Mouse (Mus musculus) embryonic facial prominence, embryonic 13.5 days (tissue): ENCODE data around the gene Gmfg. TPM values are rescaled to one million over a fixed set of nuclear protein-coding genes. Genes with fewer than 3 reads are reported as not detected.

Experiments used
- ATAC-seq: fragments of 200-750 bp; cut with Nextera tagmentation; 2 replicates; pipeline ENCODE4 v1.8.0; 2017; ENCODE audit warnings: low read depth; ENCODE audit not compliant: insufficient number of reproducible peaks, insufficient read depth, low FRiP score, low TSS enrichment
- H3K27ac ChIP-seq: fragments of 300-500 bp; sonication (generic); 2 replicates; pipeline ENCODE4 v1.5.1; 2015; ENCODE audit warnings: moderate library complexity, mild to moderate bottlenecking, inconsistent platforms
- H3K27me3 ChIP-seq: fragments of 300-500 bp; sonication (generic); 2 replicates; pipeline ENCODE4 v1.6.1; 2015; ENCODE audit warnings: mild to moderate bottlenecking, inconsistent platforms
- H3K36me3 ChIP-seq: fragments of 300-500 bp; sonication (generic); 2 replicates; pipeline ENCODE4 v1.6.1; 2015; ENCODE audit warnings: mild to moderate bottlenecking, inconsistent platforms
- H3K4me1 ChIP-seq: fragments of 300-500 bp; sonication (generic); 2 replicates; pipeline ENCODE4 v1.6.1; 2015; ENCODE audit warnings: inconsistent platforms
- H3K4me2 ChIP-seq: fragments of 300-500 bp; sonication (generic); 2 replicates; pipeline ENCODE4 v1.6.1; 2015; ENCODE audit warnings: moderate library complexity, mild to moderate bottlenecking, inconsistent platforms
- H3K4me3 ChIP-seq: fragments of 300-500 bp; sonication (generic); 2 replicates; pipeline ENCODE4 v1.5.1; 2015; ENCODE audit warnings: mild to moderate bottlenecking, inconsistent platforms
- H3K9ac ChIP-seq: fragments of 300-500 bp; sonication (generic); 2 replicates; pipeline ENCODE4 v1.6.1; 2015; ENCODE audit warnings: mild to moderate bottlenecking, inconsistent platforms
- H3K9me3 ChIP-seq: fragments of 300-500 bp; sonication (generic); 2 replicates; pipeline ENCODE4 v1.6.1; 2016; ENCODE audit warnings: inconsistent platforms
- WGBS: fragments of 180-500 bp; shearing (Covaris S2); methylation state at CpG from one replicate; pipeline ENCODE4 v1.1.7; 2015; ENCODE audit warnings: mixed read lengths; 5-methylcytosine and 5-hydroxymethylcytosine counted together
- polyA plus RNA-seq: library from polyadenylated mRNA; unstranded; fragments of >200 nt; fragmentation: Nextera tagmentation; extraction: Ambion mirVana; gene quantifications from 2 replicates; pipeline ENCODE4 v1.2.1, GENCODE M21; 2015

Gene Gmfg
- polyA plus RNA-seq, 1 experiment from 2014 or later, result 9.9 TPM

DNA sequence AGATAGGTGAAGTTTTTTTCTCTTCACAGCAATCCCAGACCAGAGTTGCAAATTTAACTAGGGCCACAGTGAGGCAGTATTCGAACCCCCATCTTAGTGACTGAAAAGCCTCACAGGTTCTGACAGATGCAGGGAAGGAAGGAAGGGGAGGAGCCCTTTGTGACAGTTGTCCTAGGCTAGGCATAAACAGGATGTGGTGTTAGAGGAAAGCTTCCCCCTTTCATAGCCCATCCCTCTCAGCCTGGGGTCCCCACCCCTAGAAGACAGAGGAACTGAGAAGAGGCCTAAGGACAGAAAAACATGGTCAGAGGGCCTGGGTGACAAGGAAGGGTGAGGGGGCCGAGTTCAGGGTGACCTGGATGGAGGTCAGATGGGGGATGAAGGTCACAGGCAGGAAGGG lies 3.5 kb downstream of the Gmfg start:
- Histone ChIP-seq H3K4me3 (no peak overlapping the region), H3K4me2 (no peak overlapping the region), H3K9ac (no peak overlapping the region), H3K9me3 (no peaks in the 10 kb centered on the region), H3K27ac (no peak overlapping the region), H3K4me1 (peaks cover 5% of the 10 kb centered on the region; the same call in 1 of the 2 replicates), H3K27me3 (peaks cover 5% of the 10 kb centered on the region), H3K36me3 (no peaks in the 10 kb centered on the region)
- no peak for ATAC-seq
- WGBS, result 44% methylated on average over 2 of the region's 2 CpGs

DNA sequence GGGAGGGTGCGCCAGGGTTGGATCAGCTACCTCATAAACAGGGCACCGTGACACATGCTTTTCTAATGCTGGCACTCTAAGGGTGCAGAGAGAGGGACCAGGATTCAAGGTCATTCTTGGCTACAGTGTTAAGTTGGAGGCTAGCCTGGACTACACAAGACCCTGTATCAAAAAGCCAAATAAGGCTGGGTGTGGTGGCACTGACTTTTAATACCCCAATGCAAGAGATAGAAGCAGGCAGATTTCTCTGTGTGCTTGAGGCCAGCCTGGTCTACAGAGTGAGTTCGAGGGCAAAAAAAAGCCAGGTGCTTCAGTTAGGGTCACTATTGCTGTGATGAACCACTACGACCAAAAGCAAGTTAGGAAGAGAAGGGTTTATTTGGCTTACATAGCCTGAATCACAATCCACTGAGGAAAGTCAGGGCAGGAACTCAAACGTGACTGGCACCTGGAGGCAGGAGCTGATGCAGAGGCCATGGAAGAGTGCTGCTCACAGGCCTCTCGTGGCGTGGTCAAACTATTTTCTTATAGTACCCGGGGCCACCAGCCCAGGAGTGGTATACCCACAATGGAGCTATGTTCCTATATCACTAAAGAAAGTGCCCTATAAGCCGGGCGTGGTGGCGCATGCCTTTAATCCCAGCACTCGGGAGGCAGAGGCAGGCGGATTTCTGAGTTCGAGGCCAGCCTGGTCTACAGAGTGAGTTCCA lies 4.7 kb downstream of the Gmfg start:
- ATAC-seq, result no peak
- Histone ChIP-seq H3K4me1 (peaks cover 5% of the 10 kb centered on the region; the same call in 1 of the 2 replicates), H3K4me2 (no peak overlapping the region), H3K27ac (no peak overlapping the region), H3K9ac (no peak overlapping the region), H3K9me3 (no peaks in the 10 kb centered on the region), H3K4me3 (no peak overlapping the region), H3K36me3 (no peaks in the 10 kb centered on the region), H3K27me3 (peaks cover 9% of the 10 kb centered on the region)
- 88% methylated on average over 14 of the region's 14 CpGs for whole genome bisulfite sequencing

DNA sequence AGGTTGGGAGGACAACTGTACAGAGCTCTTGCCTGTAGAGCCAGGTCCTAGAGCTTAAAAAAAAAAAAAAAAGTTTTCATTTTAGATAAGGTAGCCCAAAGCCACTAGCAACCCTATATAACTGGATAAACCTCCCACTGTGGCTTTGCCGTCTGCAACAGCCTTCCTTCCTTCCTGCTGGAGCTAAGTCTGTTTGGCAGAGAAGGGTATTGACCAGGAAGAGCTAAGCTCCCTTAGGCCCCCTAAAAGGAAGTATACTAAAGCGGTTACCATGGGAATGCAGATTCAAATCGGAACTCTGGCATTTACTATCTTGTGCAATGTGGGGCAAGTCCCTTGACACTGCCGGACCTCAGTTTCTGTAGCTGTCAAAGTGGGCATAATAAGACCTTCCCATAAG lies 5.4 kb downstream of the Gmfg start:
- Histone ChIP-seq H3K4me3 (no peak overlapping the region), H3K27ac (no peak overlapping the region), H3K9ac (no peak overlapping the region), H3K36me3 (no peaks in the 10 kb centered on the region), H3K4me2 (no peak overlapping the region), H3K9me3 (no peaks in the 10 kb centered on the region), H3K4me1 (no peaks in the 10 kb centered on the region), H3K27me3 (peaks cover 9% of the 10 kb centered on the region)
- ATAC-seq, result no peak
- WGBS, result 51% methylated on average over 4 of the region's 4 CpGs

DNA sequence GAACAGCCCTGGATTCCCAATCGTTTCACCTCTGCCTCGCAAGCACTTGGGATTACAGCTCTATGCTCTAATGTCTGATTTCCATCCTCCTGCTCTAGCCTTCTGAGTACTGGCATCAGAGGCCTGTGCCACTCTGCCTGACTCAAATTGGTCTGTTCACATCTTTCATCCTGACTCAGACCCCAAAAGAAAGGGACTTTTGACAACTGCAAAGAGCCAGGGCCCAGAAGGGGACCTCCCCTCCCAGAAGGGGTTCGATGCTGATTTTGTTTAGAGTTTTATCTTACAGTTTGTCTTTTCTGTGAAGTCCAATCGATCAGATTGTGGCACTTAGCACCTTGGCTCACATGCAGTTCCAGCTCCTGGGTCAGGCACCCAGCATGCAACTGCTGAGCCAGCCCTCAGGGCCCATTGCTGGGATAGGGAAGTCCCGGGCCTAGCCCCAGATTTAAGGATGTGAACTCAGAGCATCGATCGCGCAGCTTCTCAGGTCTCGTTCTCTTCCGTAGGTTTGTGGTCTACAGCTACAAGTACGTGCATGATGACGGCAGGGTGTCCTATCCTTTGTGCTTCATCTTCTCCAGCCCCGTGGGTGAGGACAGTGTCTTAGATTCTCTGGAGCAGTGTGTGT lies 7.2 kb downstream of the Gmfg start:
- Histone ChIP-seq H3K4me3 (no peak overlapping the region), H3K9ac (0 out of 2 replicates have a peak overlapping the region, but pooled peaks have one; percentile 4), H3K9me3 (no peaks in the 10 kb centered on the region), H3K4me2 (no peak overlapping the region), H3K36me3 (no peaks in the 10 kb centered on the region), H3K27me3 (peaks cover 9% of the 10 kb centered on the region), H3K27ac (no peak overlapping the region), H3K4me1 (no peaks in the 10 kb centered on the region)
- 81% methylated on average over 13 of the region's 13 CpGs for WGBS
- no peak for ATAC-seq

DNA sequence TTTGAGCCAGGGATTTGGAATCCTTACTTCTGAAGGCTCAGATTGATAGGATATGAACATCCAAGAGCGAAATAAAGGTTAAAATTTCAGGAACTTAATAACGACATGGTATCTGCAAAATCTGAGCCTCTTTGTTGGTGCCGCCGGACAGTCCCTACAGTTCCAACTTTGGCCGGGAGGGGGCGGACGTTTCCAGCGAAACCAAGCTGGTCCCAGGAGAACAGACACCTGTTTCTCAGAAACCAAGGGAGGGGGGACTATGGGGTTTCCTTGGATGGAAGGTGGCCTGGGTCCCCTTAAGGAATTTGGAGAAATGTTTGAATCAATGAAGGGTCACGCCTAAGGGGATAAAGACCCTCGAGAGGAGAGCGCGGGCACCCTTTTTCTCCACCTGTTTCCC lies 9.2 kb downstream of the Gmfg start:
- no peak overlapping the region for H3K4me3 ChIP-seq
- peaks cover 9% of the 10 kb centered on the region for H3K27me3 ChIP-seq
- no peak overlapping the region for H3K9ac ChIP-seq
- H3K27ac ChIP-seq, result no peak overlapping the region
- no peak overlapping the region for H3K4me2 ChIP-seq
- no peaks in the 10 kb centered on the region for H3K36me3 ChIP-seq
- H3K9me3 ChIP-seq, result no peaks in the 10 kb centered on the region
- 6% methylated on average over 12 of the region's 12 CpGs for WGBS
- no peak for ATAC-seq
- H3K4me1 ChIP-seq, result no peaks in the 10 kb centered on the region

DNA sequence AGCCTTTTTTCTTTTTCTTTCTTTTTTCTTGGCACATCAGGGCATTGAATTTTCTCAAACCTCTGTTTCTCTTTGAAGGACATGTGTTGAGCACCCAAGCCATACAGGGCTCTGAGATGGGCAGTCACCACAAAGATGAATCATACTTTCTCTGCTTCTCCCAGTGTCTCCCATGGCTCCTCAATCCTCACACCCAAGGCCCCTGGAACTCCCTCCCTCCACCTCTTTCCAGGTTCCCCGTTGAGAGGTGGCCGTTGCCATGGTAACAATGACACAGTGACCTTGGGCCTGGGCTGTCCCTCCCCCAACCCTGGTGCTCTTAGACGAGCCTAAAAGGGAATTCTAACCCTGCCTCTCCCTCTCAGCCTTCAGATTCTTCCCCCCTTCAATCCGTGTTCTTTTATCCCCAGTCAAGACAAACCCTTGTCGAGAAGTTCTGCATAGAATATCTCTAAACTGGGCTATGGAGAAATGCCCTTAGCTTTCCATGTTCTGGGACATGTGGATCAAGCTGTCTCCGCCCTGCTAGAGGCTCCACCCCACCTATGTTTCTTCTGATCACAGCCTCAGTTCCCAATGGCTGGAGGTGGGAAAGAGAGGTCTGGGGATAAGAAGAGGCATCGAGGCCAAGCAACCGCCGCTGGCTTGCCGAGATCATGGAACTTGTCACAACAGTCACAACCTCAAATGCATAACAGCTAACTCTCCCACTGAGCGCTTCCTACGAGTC lies 10.0 kb downstream of the Gmfg start:
- Histone ChIP-seq H3K36me3 (no peaks in the 10 kb centered on the region), H3K4me2 (no peak overlapping the region), H3K27me3 (peaks cover 9% of the 10 kb centered on the region), H3K4me1 (no peaks in the 10 kb centered on the region), H3K4me3 (no peak overlapping the region), H3K27ac (no peak overlapping the region), H3K9ac (no peak overlapping the region), H3K9me3 (no peaks in the 10 kb centered on the region)
- ATAC-seq, result no peak
- WGBS, result 16% methylated on average over 12 of the region's 12 CpGs

DNA sequence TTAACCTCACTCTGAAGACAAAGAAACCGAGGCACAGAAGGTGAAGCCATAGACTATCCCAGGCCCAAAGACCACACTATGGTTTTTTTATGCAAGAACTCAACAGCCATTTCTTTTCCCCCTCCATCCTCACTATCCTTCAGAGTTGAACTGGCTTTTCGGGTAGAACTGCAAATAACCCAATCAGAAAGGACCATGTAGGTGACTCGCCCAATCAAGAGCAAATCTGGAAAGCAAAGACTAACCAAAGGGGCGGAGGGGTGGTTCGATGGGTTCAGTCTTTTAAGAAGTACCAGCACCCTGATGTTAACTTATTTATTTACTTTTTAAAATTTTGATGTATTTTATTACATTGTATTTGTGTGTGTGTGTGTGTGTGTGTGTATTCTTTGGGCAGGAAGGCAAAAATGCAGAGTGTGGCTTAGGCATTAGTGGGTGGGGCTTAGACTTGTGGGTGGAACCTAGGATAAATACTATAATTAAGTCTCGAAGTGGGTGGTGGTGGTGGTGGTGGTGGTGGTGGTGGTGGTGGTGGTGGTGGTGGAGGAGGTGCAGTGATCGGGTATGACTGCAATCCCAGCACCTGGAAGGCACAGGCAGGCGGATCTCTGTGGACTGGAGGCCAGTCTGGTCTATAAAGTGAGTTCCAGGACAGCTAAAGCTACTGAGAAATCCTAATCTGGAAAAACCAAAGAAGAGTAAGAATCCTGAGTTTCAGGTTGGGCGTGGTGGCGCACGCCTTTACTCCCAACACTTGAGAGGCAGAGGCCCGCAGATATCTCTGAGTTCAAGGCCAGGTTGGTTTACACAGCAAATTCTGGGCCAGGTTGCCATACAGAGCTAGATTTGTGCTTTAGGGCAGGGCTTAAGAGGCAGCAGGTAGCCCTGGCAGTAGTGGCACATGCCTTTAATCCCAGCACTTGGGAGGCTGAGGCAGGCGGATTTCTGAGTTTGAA lies 10.9 kb downstream of the Gmfg start:
- 63% methylated on average over 13 of the region's 13 CpGs for WGBS
- H3K4me1 ChIP-seq, result peaks cover 6% of the 10 kb centered on the region
- no peaks in the 10 kb centered on the region for H3K36me3 ChIP-seq
- H3K9me3 ChIP-seq, result no peaks in the 10 kb centered on the region
- no peak overlapping the region for H3K4me3 ChIP-seq
- ATAC-seq, result no peak
- H3K27me3 ChIP-seq, result peaks cover 9% of the 10 kb centered on the region
- H3K9ac ChIP-seq, result no peak overlapping the region
- no peak overlapping the region for H3K27ac ChIP-seq
- H3K4me2 ChIP-seq, result no peak overlapping the region

DNA sequence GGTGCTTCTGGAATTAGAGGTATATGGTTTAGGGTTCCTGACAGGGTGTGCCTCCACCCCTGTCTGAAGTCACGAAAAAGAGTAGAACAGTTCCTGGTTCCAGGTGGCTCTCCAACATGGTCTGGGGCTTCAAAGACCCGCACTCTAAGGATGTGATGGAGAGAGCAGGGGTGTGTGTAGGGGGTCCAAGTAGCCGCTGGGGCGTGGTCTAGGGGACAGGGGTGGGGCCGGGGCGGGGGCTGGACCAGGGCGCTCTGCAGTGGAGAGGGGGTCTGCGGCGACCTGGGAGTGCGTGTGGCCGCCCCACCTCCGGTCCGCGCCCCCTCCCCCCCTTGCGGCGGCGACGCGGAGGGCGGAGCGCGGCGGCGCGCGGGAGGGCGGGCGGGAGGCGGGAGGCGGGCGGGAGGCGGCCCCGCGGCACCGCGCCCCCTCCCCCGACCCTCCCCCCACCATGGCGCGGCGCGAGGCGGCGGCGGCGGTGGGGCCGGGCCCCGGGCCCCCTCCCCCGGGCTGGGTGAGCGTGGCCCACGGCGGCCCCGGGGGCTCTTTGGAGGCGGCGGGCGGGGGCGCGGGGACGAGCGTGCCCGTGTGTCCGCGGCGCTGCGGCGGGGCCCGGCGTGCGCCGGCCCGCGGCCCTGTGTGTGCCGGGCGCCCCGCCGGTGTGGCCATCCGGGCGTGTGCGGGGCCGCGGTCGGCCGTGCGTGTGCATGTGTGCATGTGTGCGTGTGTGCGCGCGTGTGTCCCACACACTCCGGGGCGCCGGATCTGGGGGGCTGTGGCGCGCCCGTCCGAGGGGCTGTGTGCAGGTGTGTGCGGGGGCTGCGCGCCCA lies 14.5 kb downstream of the Gmfg start, which contains the start of gene Lrfn1:
Gene Lrfn1 (plus strand): TSS at position 450 of the 830 bp plus-strand sequence.
- no peaks in the 10 kb centered on the region for H3K9me3 ChIP-seq
- H3K27me3 ChIP-seq, result no peaks in the 10 kb centered on the region
- 0% methylated on average over 53 of the region's 97 CpGs for WGBS
- peak within 1 kb of the TSS; percentile 85 for H3K4me3 ChIP-seq
- peak within 1 kb of the TSS; percentile 92 for H3K4me2 ChIP-seq
- peaks cover 25% of the 10 kb centered on the region for H3K36me3 ChIP-seq
- H3K9ac ChIP-seq, result peak within 1 kb of the TSS; percentile 91
- ATAC-seq, result peak; percentile 67
- H3K27ac ChIP-seq, result peak within 1 kb of the TSS; percentile 73
- H3K4me1 ChIP-seq, result peaks cover 8% of the 10 kb centered on the region

DNA sequence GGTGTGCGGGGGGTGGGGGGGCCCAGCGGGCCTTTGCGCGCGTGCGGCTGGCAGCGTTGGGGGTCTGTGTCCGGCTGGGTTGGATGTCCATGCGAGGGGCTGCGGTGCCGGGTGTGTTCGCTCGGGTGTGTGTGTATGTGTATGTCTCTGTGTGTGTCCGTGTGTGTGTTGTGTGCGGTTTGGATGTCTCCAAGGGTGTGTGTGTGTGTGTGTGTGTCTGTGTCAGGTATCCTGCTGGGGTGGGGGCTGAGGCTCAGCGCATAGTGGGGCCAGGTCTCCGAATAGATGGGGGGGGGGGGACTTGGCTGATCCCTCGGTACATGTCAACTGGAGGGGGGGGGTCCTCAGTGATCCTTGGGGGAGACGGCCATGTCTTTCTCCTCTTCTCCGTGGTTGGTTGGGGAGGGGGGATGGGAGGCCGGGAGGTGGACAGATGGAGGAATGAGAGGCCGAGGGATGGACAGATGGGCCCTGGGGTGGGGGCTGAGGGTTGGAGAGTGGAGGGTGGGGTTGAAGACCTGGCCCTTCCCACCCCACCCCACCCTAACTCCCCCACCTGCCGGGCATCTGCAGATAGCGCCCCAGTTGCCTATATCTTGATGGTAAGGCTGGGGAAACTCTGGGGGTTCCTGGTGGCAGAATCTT lies 15.2 kb downstream of the Gmfg start:
- no peak for ATAC-seq
- WGBS, result 3% methylated on average over 22 of the region's 24 CpGs
- no peaks in the 10 kb centered on the region for H3K27me3 ChIP-seq
- peaks cover 8% of the 10 kb centered on the region for H3K4me1 ChIP-seq
- H3K4me2 ChIP-seq, result peak overlapping the region; percentile 92
- peak overlapping the region; percentile 91 for H3K9ac ChIP-seq
- H3K36me3 ChIP-seq, result peaks cover 29% of the 10 kb centered on the region
- no peak overlapping the region for H3K27ac ChIP-seq
- H3K4me3 ChIP-seq, result peak overlapping the region; percentile 85
- no peaks in the 10 kb centered on the region for H3K9me3 ChIP-seq

DNA sequence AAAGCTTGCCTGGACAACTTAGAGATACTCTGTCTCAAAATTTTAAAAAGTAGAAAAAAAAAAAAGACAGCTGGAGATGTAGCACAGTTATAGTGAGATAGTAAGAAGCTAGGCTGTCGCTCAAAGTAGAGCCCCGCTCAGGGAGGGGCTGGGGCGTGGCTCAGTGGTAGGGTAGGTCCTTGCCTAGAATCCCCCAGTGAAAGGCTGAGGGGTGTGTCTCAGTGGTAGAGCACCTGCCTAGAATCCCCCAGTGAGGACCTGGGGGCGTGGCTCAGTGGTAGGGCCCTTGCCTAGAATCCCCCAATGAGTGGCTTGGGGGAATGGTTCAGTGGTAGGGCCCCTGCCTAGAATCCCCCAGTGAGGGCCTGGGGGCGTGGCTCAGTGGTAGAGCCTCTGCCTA lies 23.1 kb downstream of the Gmfg start:
- H3K9ac ChIP-seq, result no peak overlapping the region
- H3K4me1 ChIP-seq, result peaks cover 9% of the 10 kb centered on the region
- no peaks in the 10 kb centered on the region for H3K27me3 ChIP-seq
- no peak overlapping the region for H3K4me3 ChIP-seq
- 95% methylated on average over 5 of the region's 5 CpGs for WGBS
- no peak for ATAC-seq
- H3K36me3 ChIP-seq, result peaks cover 83% of the 10 kb centered on the region
- no peak overlapping the region for H3K27ac ChIP-seq
- no peaks in the 10 kb centered on the region; the same call in 1 of the 2 replicates for H3K9me3 ChIP-seq
- no peak overlapping the region for H3K4me2 ChIP-seq
